In genomic region chr6:56798152-56798465, GRCm38 (mm10) we compare ENCODE assay signal across 8 mouse cellular contexts. TPM values are rescaled to one million over a fixed set of nuclear protein-coding genes. Genes with fewer than 3 reads are reported as not detected.
A peak's percentile ranks its signal among the peaks of the same experiment; 100 is the strongest.
DNase-seq lines count a peak whose midpoint lies in the region; ATAC-seq lines count a peak whose summit lies in the region.

No protein-coding gene starts in this region.

- no peaks in the 10 kb centered on the region for H3K9me3 ChIP-seq in heart, embryonic 13.5 days
- no peaks in the 10 kb centered on the region for H3K9me3 ChIP-seq in forebrain, embryonic 14.5 days (replicated peaks; ENCODE audit: control insufficient read depth, low read length)
- H3K9me3 ChIP-seq in liver, embryonic 15.5 days (replicated peaks): no peaks in the 10 kb centered on the region

- WGBS in heart, embryonic 13.5 days: 10% methylated on average over 8 of the region's 8 CpGs
- 20% methylated on average over 8 of the region's 8 CpGs for WGBS in forebrain, embryonic 14.5 days
- 7% methylated on average over 8 of the region's 8 CpGs for WGBS in liver, embryonic 15.5 days (ENCODE audit: insufficient replicate concordance)

- H3K27me3 ChIP-seq in heart, embryonic 13.5 days (replicated peaks): no peaks in the 10 kb centered on the region
- no peaks in the 10 kb centered on the region for H3K27me3 ChIP-seq in forebrain, embryonic 14.5 days (replicated peaks; ENCODE audit: control insufficient read depth, insufficient read depth, low read length)
- H3K27me3 ChIP-seq in liver, embryonic 15.5 days: no peaks in the 10 kb centered on the region; the same call in 1 of the 2 replicates

- H3K4me3 ChIP-seq in heart, embryonic 13.5 days: peak overlapping the region; percentile 89
- H3K4me3 ChIP-seq in forebrain, embryonic 14.5 days (ENCODE audit: low read depth, low read length): peak overlapping the region; percentile 73
- H3K4me3 ChIP-seq in liver, embryonic 15.5 days (replicated peaks): peak overlapping the region; percentile 94

- H3K36me3 ChIP-seq in heart, embryonic 13.5 days: no peaks in the 10 kb centered on the region
- H3K36me3 ChIP-seq in forebrain, embryonic 14.5 days (ENCODE audit: control insufficient read depth, insufficient read depth, low read length): no peaks in the 10 kb centered on the region
- H3K36me3 ChIP-seq in liver, embryonic 15.5 days (replicated peaks): no peaks in the 10 kb centered on the region

- H3K9ac ChIP-seq in heart, embryonic 13.5 days: peak overlapping the region; percentile 98
- H3K9ac ChIP-seq in forebrain, embryonic 14.5 days (ENCODE audit: low read length): peak overlapping the region; percentile 92
- peak overlapping the region; percentile 92 for H3K9ac ChIP-seq in liver, embryonic 15.5 days

- H3K27ac ChIP-seq in heart, embryonic 13.5 days (replicated peaks): peak overlapping the region; percentile 100
- peak overlapping the region; percentile 99 for H3K27ac ChIP-seq in forebrain, embryonic 14.5 days (ENCODE audit: low read depth, low read length)
- peak overlapping the region; percentile 100 for H3K27ac ChIP-seq in liver, embryonic 15.5 days (replicated peaks)

- no peak for DNase-seq in heart, postnatal 10 days
- DNase-seq in ES-CJ7 (ENCODE audit: low read depth, low spot score): peak; percentile 18
- no peak for DNase-seq in forebrain, embryonic 14.5 days (ENCODE audit: low spot score)
- no peak for DNase-seq in yolk sac, embryonic 10.5 days (ENCODE audit: low spot score)
- no peak for DNase-seq in frontal cortex, postnatal 25 days (ENCODE audit: low spot score in 2 of 2)
- DNase-seq in cerebellum, postnatal 14 days: no peak

- no peak for ATAC-seq in heart, embryonic 13.5 days (ENCODE audit: extremely low read depth, insufficient number of reproducible peaks, low FRiP score, low TSS enrichment)
- no peak for ATAC-seq in forebrain, embryonic 14.5 days
- no peak for ATAC-seq in liver, embryonic 15.5 days (ENCODE audit: insufficient read depth)

- H3K4me1 ChIP-seq in heart, embryonic 13.5 days: peaks cover 36% of the 10 kb centered on the region
- peaks cover 11% of the 10 kb centered on the region for H3K4me1 ChIP-seq in forebrain, embryonic 14.5 days (ENCODE audit: control insufficient read depth, insufficient read depth, low read length)
- H3K4me1 ChIP-seq in liver, embryonic 15.5 days (replicated peaks): peaks cover 32% of the 10 kb centered on the region

- H3K4me2 ChIP-seq in heart, embryonic 13.5 days: peak overlapping the region; percentile 88
- H3K4me2 ChIP-seq in forebrain, embryonic 14.5 days (ENCODE audit: low read length): peak overlapping the region; percentile 73
- H3K4me2 ChIP-seq in liver, embryonic 15.5 days: peak overlapping the region; percentile 81

- intact Hi-C loops in heart, postnatal 10 days (cut with DNase I): loop anchor here (5.0 kb wide), 3 partner anchors 34 to 124 kb away; partner anchors contain the start of genes Fkbp9, Nt5c3 and Vmn1r4

RNA-seq across cellular contexts. Expression of gene Kbtbd2, which starts 0.5 kb away (rescaled TPM):
- 28.5 and 29.5 TPM in 2 replicates for polyA plus RNA-seq in heart, embryonic 13.5 days (2015; fragmentation: Nextera tagmentation; extraction: Ambion mirVana)
- 10 to 100 TPM; 38.3 to 43.1 TPM for total RNA-seq in heart, postnatal 10 days (2021)
- 24.2 and 25.2 TPM in 2 replicates for polyA plus RNA-seq in forebrain, embryonic 14.5 days (2014; fragmentation: Nextera tagmentation; extraction: Ambion mirVana)
- 15.6 TPM in 2 replicates for polyA plus RNA-seq in liver, embryonic 15.5 days (2015; fragmentation: Nextera tagmentation; extraction: Ambion mirVana)

RNA-seq across cellular contexts. Expression of gene Fkbp9, which starts 33.8 kb away (rescaled TPM):
- 131 and 139 TPM in 2 replicates for polyA plus RNA-seq in heart, embryonic 13.5 days (2015; fragmentation: Nextera tagmentation; extraction: Ambion mirVana)
- total RNA-seq in heart, postnatal 10 days (2021): 100 to 1,000 TPM; 132 to 136 TPM
- polyA plus RNA-seq in forebrain, embryonic 14.5 days (2014; fragmentation: Nextera tagmentation; extraction: Ambion mirVana): 26.3 and 27.9 TPM in 2 replicates
- polyA plus RNA-seq in liver, embryonic 15.5 days (2015; fragmentation: Nextera tagmentation; extraction: Ambion mirVana): 23.7 and 24.3 TPM in 2 replicates
